ENCODE assay signal across 8 mouse cellular contexts in genomic region chr13:21779767-21780731, GRCm38 (mm10). TPM values are rescaled to one million over a fixed set of nuclear protein-coding genes. Genes with fewer than 3 reads are reported as not detected.
DNase-seq lines count a peak whose midpoint lies in the region; ATAC-seq lines count a peak whose summit lies in the region.

Gene Hist1h1b (minus strand): TSS chr13:21780625.

- peaks cover 44% of the 10 kb centered on the region for H3K4me1 ChIP-seq in forebrain, embryonic 15.5 days

- peak within 1 kb of the TSS; percentile 60 for H3K9ac ChIP-seq in forebrain, embryonic 15.5 days (replicated peaks)

- intact Hi-C loops in heart, postnatal 25 days (cut with DNase I), result no loop called here

- no peaks in the 10 kb centered on the region for H3K9me3 ChIP-seq in forebrain, embryonic 15.5 days

- peak within 1 kb of the TSS; percentile 89 for H3K27ac ChIP-seq in forebrain, embryonic 15.5 days (replicated peaks)

- no peaks in the 10 kb centered on the region for H3K36me3 ChIP-seq in forebrain, embryonic 15.5 days

- peak within 1 kb of the TSS; percentile 50 for H3K4me3 ChIP-seq in forebrain, embryonic 15.5 days

- H3K4me2 ChIP-seq in forebrain, embryonic 15.5 days (replicated peaks), result peak within 1 kb of the TSS; percentile 84

- H3K27me3 ChIP-seq in forebrain, embryonic 15.5 days, result no peaks in the 10 kb centered on the region

- DNase-seq in MEL-GATA-1-ER (ENCODE audit: extremely low read depth, low read depth), result peak; percentile 87
- peak; percentile 76 for DNase-seq in cerebellum, adult 11-12 months
- DNase-seq in heart, postnatal 25 days (ENCODE audit: low spot score), result peak; percentile 31
- DNase-seq in layer of hippocampus, postnatal 36 days, result peak; percentile 32 to 34
- peak; percentile 69 to 70 for DNase-seq in lung, postnatal 4 days
- peak; percentile 88 for DNase-seq in retina, postnatal 1 day
- DNase-seq in thymus, postnatal 4 days, result peak; percentile 83

- peak; percentile 6 for ATAC-seq in forebrain, embryonic 15.5 days (replicated peaks)

- WGBS in forebrain, embryonic 15.5 days, result under 1% methylated on average over 44 of the region's 44 CpGs

RNA-seq across cellular contexts. Expression of gene Hist1h1b, which starts in this region (rescaled TPM):
- polyA plus RNA-seq in forebrain, embryonic 15.5 days (2015; fragmentation: Nextera tagmentation; extraction: Ambion mirVana), result 9.6 and 13.7 TPM in 2 replicates
- 1 to 10 TPM; 8.0 to 9.9 TPM for total RNA-seq in heart, postnatal 25 days (2021)
- total RNA-seq in layer of hippocampus, postnatal 36 days (2021), result 1 to 10 TPM; 6.4 to 8.5 TPM

Comparison
In these comparisons a context has a peak if more than half of its experiments do, and no peak if none do; other contexts are left out.
1. Peak in every context shown above with its lines: DNase-seq, ATAC-seq, H3K4me3 ChIP-seq and H3K27ac ChIP-seq.
2. DNase-seq: peak in every context shown above with its lines; median percentile 88 in retina, postnatal 1 day; 87 in MEL-GATA-1-ER; 83 in thymus, postnatal 4 days; 76 in cerebellum, adult 11-12 months; 70 in lung, postnatal 4 days; 33 in layer of hippocampus, postnatal 36 days; 31 in heart, postnatal 25 days.